Mouse (Mus musculus): ENCODE results near the gene Prkaa1.

DNA sequence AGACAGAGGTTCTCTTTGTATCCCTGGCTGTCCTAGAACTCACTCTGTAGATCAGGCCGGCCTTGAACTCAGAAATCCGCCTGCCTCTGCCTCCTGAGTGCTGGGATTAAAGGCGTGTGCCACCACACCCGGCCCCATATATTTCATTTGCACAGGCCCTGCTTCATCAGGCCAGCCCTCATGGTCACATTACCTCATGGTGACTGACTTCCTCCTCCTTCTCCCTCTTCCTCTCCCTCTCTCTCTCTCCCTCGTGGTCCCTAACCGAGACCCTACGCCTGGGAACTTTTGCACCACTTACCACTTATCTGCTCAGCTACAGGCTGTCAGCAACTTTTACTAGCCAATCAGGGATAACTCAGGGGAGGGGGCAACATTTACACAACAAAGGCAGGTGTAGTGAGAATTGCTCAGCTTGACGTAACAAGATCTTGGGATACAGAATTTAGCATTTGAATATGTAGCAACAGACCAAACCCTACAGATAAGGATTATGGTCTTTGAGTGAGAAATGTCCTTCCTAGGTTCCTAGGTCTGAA lies 8.6 kb upstream of the Prkaa1 start:
- TF ChIP-seq CTCF (IDR thresholded peaks at IDR 0.05; ENCODE audit: borderline replicate concordance, insufficient read depth, low read depth, low read length) (no peak), POLR2A (IDR thresholded peaks at IDR 0.05; ENCODE audit: borderline replicate concordance, insufficient read depth, low read length) (no peak)
